Mouse (Mus musculus): ENCODE results near the gene Il13ra1. TPM values are rescaled to one million over a fixed set of nuclear protein-coding genes. Genes with fewer than 3 reads are reported as not detected.

Gene Il13ra1
- polyA plus RNA-seq, 1 experiment from 2014 or later: 4.1 TPM

DNA sequence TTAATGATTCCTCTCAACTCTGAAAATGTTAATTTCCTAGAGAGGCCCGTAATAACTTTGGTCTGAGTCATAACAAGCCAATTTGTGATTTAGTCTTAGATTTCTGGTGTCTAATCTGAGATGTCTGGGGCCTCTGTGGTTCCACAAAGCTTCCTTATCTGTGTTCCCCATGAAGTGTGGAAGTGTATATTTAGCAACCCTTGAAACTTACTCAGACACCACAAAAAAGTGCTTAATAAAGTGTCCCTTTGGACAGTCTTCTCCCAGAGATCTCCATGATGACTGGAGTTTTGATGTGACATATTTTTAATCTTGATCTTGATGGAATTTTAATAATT, 17.8 kb downstream of the Il13ra1 start:
- H3K4me1 ChIP-seq (replicated peaks): no peaks in the 10 kb centered on the region
- no peak overlapping the region for H3K4me3 ChIP-seq (replicated peaks)
- H3K27ac ChIP-seq: no peak overlapping the region
- ATAC-seq (ENCODE audit: insufficient number of reproducible peaks, insufficient read depth, low FRiP score, low TSS enrichment, low read depth): no peak
- no peaks in the 10 kb centered on the region for H3K27me3 ChIP-seq
- H3K4me2 ChIP-seq: no peak overlapping the region
- WGBS: 46% methylated on average over 1 of the region's 1 CpGs
- no peak overlapping the region for H3K9ac ChIP-seq (replicated peaks)
- no peaks in the 10 kb centered on the region for H3K36me3 ChIP-seq
- H3K9me3 ChIP-seq: no peaks in the 10 kb centered on the region

DNA sequence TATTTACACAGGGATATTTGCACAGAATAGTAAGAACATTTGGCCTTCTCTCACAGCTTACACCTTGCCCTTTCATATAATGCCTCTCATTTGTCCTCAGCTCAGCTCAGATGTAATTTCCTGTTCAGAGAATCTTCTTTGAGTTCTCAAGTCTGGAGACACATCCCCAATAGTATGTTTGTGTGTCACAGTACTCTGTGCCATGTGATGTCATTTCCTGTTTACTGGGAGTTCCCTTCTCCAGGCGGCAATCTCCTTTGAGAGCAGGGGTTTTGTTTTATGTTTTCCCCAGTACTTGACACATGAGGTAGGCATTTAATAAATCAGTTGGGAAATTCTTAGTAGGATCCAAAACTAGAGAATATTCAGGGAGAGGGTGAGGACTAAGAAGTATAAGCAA, 24.4 kb downstream of the Il13ra1 start:
- no peak for ATAC-seq (ENCODE audit: insufficient number of reproducible peaks, insufficient read depth, low FRiP score, low TSS enrichment, low read depth)
- WGBS: 66% methylated on average over 1 of the region's 1 CpGs
- Histone ChIP-seq H3K27me3 (no peaks in the 10 kb centered on the region), H3K4me2 (no peak overlapping the region), H3K27ac (no peak overlapping the region), H3K4me3 (replicated peaks) (no peak overlapping the region), H3K36me3 (no peaks in the 10 kb centered on the region), H3K9ac (replicated peaks) (no peak overlapping the region), H3K9me3 (no peaks in the 10 kb centered on the region), H3K4me1 (replicated peaks) (no peaks in the 10 kb centered on the region)

DNA sequence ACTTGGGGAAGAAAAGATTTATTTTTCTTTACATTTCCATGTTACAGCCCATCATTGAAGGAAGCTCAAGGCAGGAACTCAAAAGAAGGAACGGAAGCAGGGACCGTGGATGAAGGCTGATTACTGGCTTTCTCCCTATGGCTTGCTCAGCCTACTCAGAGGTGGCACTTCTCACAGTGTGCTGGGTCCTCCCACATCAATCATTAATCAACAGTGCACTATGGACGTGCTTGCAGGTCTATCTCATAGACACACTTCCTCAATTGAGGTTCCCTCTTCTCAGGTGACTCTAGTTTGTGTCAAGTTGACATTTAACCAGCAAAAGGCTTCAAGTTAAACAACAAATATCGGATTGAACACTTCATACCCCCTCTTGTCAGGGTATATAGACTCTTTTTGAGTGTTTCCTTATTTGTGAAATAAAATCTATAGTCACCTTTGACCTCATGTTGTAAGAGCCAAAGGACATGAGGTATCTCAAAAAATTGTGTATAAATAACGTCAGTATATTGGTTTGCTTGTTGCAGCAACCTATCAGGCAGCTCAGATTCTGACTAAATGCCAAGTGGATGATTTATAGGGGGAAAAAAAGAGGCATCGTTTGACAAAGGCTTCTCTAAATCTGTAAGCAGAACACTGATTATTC, 30.2 kb downstream of the Il13ra1 start:
- no peak overlapping the region for H3K4me3 ChIP-seq (replicated peaks)
- H3K36me3 ChIP-seq: no peaks in the 10 kb centered on the region
- H3K4me2 ChIP-seq: no peak overlapping the region
- no peak overlapping the region for H3K9ac ChIP-seq (replicated peaks)
- no peaks in the 10 kb centered on the region for H3K4me1 ChIP-seq (replicated peaks)
- 73% methylated on average over 6 of the region's 6 CpGs for WGBS
- no peaks in the 10 kb centered on the region for H3K9me3 ChIP-seq
- no peak overlapping the region for H3K27ac ChIP-seq
- H3K27me3 ChIP-seq: no peaks in the 10 kb centered on the region
- no peak for ATAC-seq (ENCODE audit: insufficient number of reproducible peaks, insufficient read depth, low FRiP score, low TSS enrichment, low read depth)

GRCm38 (mm10) chrX:36146746-36147145, 34.8 kb downstream of the Il13ra1 start:
- Histone ChIP-seq H3K4me3 (replicated peaks) (no peak overlapping the region), H3K4me1 (replicated peaks) (no peaks in the 10 kb centered on the region), H3K9ac (replicated peaks) (no peak overlapping the region), H3K9me3 (no peaks in the 10 kb centered on the region), H3K27me3 (no peaks in the 10 kb centered on the region), H3K36me3 (no peaks in the 10 kb centered on the region), H3K27ac (no peak overlapping the region), H3K4me2 (no peak overlapping the region)
- ATAC-seq (ENCODE audit: insufficient number of reproducible peaks, insufficient read depth, low FRiP score, low TSS enrichment, low read depth): no peak
- 76% methylated on average over 4 of the region's 4 CpGs for WGBS

DNA sequence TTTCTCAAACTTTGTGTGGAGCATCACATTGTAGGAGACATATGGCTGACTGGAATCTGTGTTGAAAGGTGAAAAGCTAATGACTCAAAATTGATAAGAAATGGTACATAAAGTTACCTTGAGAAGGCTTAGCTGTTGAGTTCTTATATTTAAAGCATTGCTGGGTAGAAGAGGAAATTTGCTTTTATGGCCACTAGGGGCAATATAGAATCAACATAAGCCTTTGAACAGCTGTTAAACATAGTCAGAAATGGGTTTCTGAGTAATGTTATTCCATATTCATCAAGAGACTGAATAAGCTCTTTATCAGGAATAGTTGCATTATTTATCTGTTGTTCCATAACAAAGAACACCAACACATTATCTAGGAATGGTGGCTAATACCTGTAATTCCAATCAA, 38.2 kb downstream of the Il13ra1 start:
- Histone ChIP-seq H3K27me3 (no peaks in the 10 kb centered on the region), H3K9ac (replicated peaks) (no peak overlapping the region), H3K27ac (no peak overlapping the region), H3K9me3 (no peaks in the 10 kb centered on the region), H3K36me3 (no peaks in the 10 kb centered on the region), H3K4me3 (replicated peaks) (no peak overlapping the region), H3K4me2 (no peak overlapping the region), H3K4me1 (replicated peaks) (no peaks in the 10 kb centered on the region)
- no peak for ATAC-seq (ENCODE audit: insufficient number of reproducible peaks, insufficient read depth, low FRiP score, low TSS enrichment, low read depth)

DNA sequence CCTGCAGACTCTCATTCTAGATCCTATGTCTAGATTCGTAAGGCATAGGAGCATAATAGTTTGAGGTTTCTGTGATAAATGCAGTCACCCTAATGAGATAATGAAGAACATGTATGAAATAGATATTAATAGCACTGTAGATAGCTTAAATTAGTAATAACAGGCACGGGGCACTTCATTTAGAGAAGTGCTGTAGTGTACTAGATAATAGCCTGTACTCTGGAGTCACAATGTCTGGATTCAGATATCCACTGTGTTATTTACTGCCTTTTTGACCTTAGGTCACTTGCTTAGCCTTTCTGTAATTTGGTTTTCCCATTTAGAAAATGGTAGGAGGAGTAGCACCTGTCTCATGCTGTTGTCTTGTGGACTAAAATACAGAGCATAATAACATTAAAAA, 44.8 kb downstream of the Il13ra1 start:
- Histone ChIP-seq H3K36me3 (no peaks in the 10 kb centered on the region), H3K4me3 (replicated peaks) (no peak overlapping the region), H3K4me1 (replicated peaks) (no peaks in the 10 kb centered on the region), H3K4me2 (no peak overlapping the region), H3K27me3 (no peaks in the 10 kb centered on the region), H3K9me3 (no peaks in the 10 kb centered on the region), H3K9ac (replicated peaks) (no peak overlapping the region), H3K27ac (no peak overlapping the region)
- ATAC-seq (ENCODE audit: insufficient number of reproducible peaks, insufficient read depth, low FRiP score, low TSS enrichment, low read depth): no peak
- WGBS: 64% methylated on average over 2 of the region's 2 CpGs

DNA sequence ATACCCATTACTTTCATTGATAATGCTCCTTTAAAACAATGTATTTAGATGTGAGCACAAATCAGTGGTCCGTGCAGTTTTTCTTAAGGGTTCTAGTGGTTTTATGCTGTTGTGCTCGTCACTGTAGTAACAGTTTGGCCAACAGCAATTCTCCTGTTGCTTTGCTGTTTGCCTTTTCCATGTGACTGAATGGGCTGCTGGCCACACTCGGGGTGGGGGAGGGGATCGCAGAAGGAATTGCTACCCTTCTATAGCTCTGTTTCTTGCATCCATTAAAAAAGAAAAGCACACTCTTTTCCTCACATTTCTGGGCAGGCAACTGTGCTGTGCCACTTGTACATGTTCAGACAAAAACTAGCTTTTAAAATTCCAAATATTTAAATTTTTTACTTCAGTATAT, 49.7 kb downstream of the Il13ra1 start:
- Histone ChIP-seq H3K27me3 (no peaks in the 10 kb centered on the region), H3K4me3 (replicated peaks) (no peak overlapping the region), H3K9me3 (no peaks in the 10 kb centered on the region), H3K4me2 (no peak overlapping the region), H3K9ac (replicated peaks) (no peak overlapping the region), H3K27ac (no peak overlapping the region), H3K36me3 (no peaks in the 10 kb centered on the region), H3K4me1 (replicated peaks) (no peaks in the 10 kb centered on the region)
- 29% methylated on average over 4 of the region's 4 CpGs for WGBS
- ATAC-seq (ENCODE audit: insufficient number of reproducible peaks, insufficient read depth, low FRiP score, low TSS enrichment, low read depth): no peak

DNA sequence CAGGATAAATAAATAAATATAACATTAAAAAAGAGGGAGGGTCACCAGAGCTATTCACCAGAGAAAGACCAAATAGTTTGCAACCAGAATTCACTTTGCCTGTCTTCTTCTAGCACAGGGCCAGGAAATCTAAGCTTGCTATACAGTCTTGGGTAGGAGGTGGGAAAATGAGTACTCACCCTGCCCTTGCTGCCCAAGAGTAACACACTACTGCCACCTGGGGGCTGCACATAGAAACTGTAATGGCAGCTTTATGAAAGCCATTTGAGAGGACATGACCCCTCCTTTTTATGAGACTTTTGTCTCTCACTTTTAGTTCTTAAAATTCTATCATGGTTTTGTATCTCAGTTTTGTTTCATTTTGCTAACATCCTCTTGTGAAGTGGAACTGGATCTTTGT, 71.7 kb downstream of the Il13ra1 start:
- ATAC-seq (ENCODE audit: insufficient number of reproducible peaks, insufficient read depth, low FRiP score, low TSS enrichment, low read depth): no peak
- H3K4me3 ChIP-seq (replicated peaks): no peak overlapping the region
- no peak overlapping the region for H3K9ac ChIP-seq (replicated peaks)

DNA sequence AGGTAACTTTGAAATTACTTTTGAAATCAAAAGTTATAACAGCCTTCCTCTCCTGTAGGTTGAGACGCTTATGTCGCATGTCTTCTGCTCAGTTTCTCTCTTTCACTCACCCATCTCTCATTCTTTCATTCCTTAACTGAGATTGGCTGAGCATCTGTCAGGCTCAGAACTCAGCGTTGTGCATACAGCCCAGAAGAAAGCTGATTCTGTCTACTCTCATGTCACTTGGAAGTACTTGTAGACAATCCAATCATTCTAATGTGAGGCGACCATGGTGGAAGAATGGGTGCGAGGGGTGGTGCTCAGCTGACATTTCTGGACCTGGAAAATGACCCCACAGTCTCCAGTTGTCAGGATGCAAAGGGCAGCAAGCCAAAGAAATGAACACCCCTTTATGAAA, 74.1 kb downstream of the Il13ra1 start:
- Histone ChIP-seq H3K36me3 (no peaks in the 10 kb centered on the region), H3K27me3 (no peaks in the 10 kb centered on the region), H3K9me3 (no peaks in the 10 kb centered on the region), H3K27ac (no peak overlapping the region), H3K4me1 (replicated peaks) (no peaks in the 10 kb centered on the region), H3K4me3 (replicated peaks) (no peak overlapping the region), H3K4me2 (no peak overlapping the region), H3K9ac (replicated peaks) (no peak overlapping the region)
- ATAC-seq (ENCODE audit: insufficient number of reproducible peaks, insufficient read depth, low FRiP score, low TSS enrichment, low read depth): no peak
- WGBS: 66% methylated on average over 5 of the region's 5 CpGs

More for the DNA sequence above, 71.7 kb downstream of the Il13ra1 start:
- no peaks in the 10 kb centered on the region for H3K4me1 ChIP-seq (replicated peaks)
- no peak overlapping the region for H3K27ac ChIP-seq
- no peak overlapping the region for H3K4me2 ChIP-seq
- no peaks in the 10 kb centered on the region for H3K36me3 ChIP-seq
- H3K27me3 ChIP-seq: no peaks in the 10 kb centered on the region
- H3K9me3 ChIP-seq: no peaks in the 10 kb centered on the region

DNA sequence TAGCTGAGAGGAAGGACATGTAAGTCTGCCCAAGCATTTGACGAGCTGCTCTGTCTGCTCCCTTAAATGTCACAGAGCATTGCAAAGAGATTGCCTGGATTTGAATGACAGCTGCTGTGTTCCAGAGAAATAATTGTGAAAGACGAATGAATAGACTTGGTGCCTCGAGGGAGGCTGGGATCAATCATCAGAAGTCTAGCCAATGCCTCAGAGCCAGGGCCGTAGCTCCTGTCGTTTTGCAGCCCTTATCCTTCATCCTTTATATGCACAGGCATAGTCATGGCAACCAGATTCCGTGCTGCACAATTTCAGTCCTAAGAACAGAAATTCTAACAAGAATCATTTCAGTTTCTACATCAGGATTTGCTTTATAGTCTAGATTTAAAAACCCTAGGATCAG, 74.5 kb downstream of the Il13ra1 start:
- ATAC-seq (ENCODE audit: insufficient number of reproducible peaks, insufficient read depth, low FRiP score, low TSS enrichment, low read depth): no peak
- Histone ChIP-seq H3K4me3 (replicated peaks) (no peak overlapping the region), H3K4me2 (no peak overlapping the region), H3K9me3 (no peaks in the 10 kb centered on the region), H3K36me3 (no peaks in the 10 kb centered on the region), H3K27me3 (no peaks in the 10 kb centered on the region), H3K4me1 (replicated peaks) (no peaks in the 10 kb centered on the region), H3K27ac (no peak overlapping the region), H3K9ac (replicated peaks) (no peak overlapping the region)
- 59% methylated on average over 6 of the region's 6 CpGs for WGBS

- no peaks in the 10 kb centered on the region for H3K9me3 ChIP-seq
- 23% methylated on average over 6 of the region's 6 CpGs for WGBS
- ATAC-seq (ENCODE audit: insufficient number of reproducible peaks, insufficient read depth, low FRiP score, low TSS enrichment, low read depth): peak; percentile 69
These were observed 82.0 kb downstream of the Il13ra1 start for GRCm38 (mm10) chrX:36193951-36194350.

DNA sequence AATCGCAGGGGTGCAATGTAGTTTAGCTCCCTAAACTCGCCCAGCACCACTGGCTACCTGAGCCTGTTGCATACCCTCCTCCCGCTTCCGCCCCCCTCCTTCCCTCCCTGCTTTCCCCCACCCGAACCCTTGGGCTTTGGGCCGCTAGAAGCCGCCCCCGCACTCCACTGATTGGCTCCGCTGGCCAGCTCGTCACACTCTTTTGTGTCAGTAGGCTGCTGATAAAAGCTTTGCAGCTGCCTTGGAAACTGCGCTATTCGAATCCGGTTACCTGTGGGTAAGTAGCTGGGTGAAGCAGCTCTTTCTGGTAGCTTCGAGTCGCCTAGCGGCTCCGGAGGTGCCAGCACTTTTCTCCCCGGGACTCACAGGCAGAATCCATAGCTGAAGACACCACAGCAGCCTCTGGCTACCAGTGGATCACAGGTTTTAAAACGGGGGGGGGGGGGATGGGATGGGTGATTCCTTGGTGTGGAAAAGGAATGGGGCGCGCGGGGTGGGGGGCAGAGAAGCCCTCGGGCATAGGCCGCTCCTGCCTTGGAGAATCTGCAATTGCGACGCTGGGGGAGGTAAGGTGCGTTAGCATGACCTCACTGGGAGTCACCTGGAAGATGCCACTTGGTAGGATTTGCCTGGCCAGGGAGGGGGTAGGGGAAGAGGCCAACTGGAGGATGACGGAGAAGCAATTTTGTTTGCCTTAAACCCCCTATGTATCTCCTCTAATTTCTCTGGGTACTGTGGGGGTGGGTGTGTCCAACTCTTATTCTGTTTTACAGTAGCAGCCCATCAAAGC, 84.0 kb downstream of the Il13ra1 start, which contains the start of gene Zcchc12:
Gene Zcchc12, plus strand, starts transcription at position 169 of the 790 bp plus-strand sequence.
- no peak within 1 kb of the TSS for H3K27ac ChIP-seq
- 20% methylated on average over 28 of the region's 28 CpGs for WGBS
- no peaks in the 10 kb centered on the region for H3K9me3 ChIP-seq
- peak within 1 kb of the TSS; percentile 31 for H3K4me3 ChIP-seq (replicated peaks)
- peak within 1 kb of the TSS; percentile 58 for H3K4me2 ChIP-seq
- ATAC-seq (ENCODE audit: insufficient number of reproducible peaks, insufficient read depth, low FRiP score, low TSS enrichment, low read depth): peak; percentile 64; the same call in 1 of the 2 replicates
- 0 out of 2 replicates have a peak within 1 kb of the TSS, but pooled peaks have one; percentile 18 for H3K9ac ChIP-seq (replicated peaks)
- H3K27me3 ChIP-seq: no peaks in the 10 kb centered on the region; the same call in 1 of the 2 replicates
- H3K36me3 ChIP-seq: no peaks in the 10 kb centered on the region
- no peaks in the 10 kb centered on the region for H3K4me1 ChIP-seq (replicated peaks)

More at GRCm38 (mm10) chrX:36193951-36194350, 82.0 kb downstream of the Il13ra1 start:
- H3K9ac ChIP-seq (replicated peaks): no peak overlapping the region
- H3K27ac ChIP-seq: no peak overlapping the region
- no peak overlapping the region for H3K4me2 ChIP-seq
- no peaks in the 10 kb centered on the region for H3K4me1 ChIP-seq (replicated peaks)
- H3K36me3 ChIP-seq: no peaks in the 10 kb centered on the region
- no peak overlapping the region for H3K4me3 ChIP-seq (replicated peaks)
- no peaks in the 10 kb centered on the region; the same call in 1 of the 2 replicates for H3K27me3 ChIP-seq
